Mouse (Mus musculus) c-Kit-positive CD71-positive TER-119-negative erythroid progenitor cells, embryonic 14.5 days (primary cell): ENCODE data around the gene Speg.

Experiments used
- DNase-seq: peaks from one replicate; pipeline ENCODE4 v3.0.0-alpha.2; 2013; ENCODE audit warnings: low read depth

Gene Speg

GRCm38 (mm10) chr1:75442811-75443210, 67.7 kb downstream of the Speg start:
- DNase-seq = no peak

DNA sequence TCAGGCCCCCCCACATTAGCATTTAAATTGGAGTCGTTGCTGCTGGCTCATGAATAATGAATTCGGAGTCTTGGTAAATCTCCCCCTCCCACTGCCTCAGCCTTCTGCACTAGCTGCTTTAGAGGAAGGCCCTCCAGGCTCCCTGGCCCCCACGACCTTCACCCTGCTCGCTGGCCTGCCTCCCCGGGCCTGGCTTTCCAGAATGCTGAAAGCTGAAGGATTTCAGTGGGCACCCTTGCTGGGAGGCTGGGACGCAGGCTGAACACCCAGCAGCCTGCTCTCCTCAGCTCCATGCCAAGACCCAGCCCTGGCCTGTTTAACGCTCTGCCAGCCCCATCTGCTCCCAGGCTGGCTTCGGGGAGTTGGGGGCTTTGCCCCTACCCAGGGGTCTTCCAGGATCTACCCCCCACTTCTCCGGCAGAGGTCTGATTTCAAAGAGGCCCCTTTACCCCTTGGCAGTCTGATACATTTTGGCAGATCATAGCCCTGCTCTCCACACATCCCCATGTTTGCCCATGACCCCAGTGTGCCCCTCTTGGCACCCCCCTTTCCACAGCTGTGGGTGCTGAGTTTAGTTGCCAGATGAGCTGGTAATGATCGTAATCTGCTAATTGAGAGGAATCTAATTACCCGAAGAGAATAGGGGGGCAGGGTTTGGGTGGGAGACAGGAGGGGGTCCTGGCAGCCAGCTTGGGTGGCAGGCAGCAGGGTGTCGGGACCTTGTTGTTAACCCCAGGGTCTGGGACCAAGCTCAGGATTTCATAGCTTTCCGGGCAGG, 68.3 kb downstream of the Speg start:
- no peak for DNase-seq

GRCm38 (mm10) chr1:75444208-75444607, 69.1 kb downstream of the Speg start:
- DNase-seq = no peak

- DNase-seq = no peak
Observed at GRCm38 (mm10) chr1:75445141-75445701, 70.1 kb downstream of the Speg start.

DNA sequence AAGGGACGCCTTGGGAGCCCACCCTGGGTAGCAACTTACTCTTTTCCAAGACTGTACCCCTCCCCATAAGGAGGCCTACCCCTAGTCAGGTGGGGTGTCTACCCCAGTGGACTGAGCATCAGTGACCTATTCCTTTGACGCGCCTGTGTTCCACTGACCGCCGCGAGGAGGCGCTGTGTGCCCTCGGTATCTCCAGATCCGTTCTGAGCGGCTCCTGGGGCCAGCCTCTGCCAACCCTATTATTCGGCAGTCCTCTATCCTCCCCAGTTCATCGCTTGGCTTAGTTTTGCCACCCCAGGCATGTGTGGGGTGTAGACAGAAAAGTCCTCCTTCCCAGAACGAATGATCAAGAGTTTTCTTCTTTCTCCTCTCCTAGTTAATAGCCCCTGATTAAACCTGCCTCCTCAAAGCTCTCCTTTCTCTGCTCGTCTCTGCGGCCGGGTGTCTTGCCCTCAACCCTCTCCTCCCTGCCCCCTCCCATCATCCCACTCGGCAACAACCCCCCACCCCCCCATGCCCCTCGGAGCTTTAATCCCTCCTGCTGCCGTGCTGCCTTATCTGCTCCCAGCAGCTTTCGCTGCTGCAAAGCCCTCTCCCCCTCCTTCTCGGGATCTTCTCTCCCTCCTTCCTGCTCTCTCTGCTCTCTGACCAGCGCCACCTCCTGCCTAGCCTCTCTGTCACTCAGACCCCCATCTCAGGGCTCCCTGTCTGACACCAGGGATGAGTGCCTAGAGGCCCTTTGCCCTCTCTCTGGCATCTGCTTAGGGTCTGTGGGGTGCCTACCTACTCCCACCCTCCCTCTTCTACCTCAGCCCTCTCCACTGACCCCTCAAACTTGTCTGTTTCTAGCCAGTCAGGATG, 70.9 kb downstream of the Speg start:
- peak; percentile 73 for DNase-seq

GRCm38 (mm10) chr1:75446656-75447055, 71.6 kb downstream of the Speg start:
- no peak for DNase-seq

GRCm38 (mm10) chr1:75447265-75448051, 72.4 kb downstream of the Speg start:
- DNase-seq = no peak

DNA sequence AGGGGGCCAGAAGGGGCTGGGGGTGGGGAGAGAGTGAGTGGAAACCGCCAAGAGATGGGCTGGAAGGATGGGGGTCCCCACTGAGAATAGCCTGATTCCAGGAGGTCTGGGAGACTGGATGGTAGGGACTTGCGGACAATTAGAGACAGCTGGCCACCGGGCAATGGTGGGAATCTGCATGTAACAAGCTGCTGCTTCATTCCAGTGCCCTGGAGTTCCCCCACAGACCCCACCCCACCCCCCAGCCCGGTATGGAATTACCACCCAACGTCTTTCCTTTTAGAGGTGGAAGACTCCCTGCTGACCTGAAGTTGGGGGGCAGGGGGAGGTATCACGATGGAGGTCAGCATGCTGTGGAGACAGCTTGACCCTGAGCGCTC, 72.9 kb downstream of the Speg start:
- no peak for DNase-seq

GRCm38 (mm10) chr1:75448937-75449336, 73.8 kb downstream of the Speg start:
- no peak for DNase-seq

DNA sequence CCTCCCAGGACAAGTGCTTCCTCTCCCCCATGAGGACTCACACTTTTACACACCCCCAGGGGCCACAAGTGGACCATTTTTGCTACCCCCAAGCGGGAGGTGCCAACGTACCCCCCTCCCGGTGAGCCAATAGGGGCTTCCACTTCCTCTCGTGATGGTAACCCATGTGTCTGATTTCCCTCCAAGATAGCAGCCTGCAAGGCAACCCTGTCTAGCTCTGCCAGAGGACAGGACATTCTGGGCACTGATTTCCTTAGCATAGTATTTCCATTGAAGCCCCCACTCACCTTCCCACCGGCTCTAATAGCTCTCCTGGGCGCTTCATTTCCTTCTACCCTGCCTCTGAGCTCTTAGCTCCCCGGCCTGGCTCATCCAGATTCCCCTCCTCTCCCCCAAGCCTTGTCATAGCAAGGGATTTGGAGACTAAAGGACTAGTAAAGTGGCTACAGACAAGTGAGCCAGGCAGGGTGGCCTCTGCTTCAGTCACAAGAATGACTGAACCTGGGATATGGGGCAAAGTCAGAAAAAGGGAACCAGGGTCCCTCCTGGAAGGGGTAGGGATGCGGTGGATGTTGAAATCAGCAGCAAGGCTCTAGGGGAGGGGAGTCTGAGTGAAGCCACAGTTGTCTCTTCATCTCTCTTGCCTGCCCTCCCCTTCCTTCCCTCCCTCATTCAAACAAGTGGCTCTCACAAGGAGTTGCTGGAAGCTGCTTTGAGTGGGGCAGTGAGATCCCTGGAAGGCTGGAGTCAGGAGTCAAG, 74.5 kb downstream of the Speg start:
- DNase-seq = no peak

DNA sequence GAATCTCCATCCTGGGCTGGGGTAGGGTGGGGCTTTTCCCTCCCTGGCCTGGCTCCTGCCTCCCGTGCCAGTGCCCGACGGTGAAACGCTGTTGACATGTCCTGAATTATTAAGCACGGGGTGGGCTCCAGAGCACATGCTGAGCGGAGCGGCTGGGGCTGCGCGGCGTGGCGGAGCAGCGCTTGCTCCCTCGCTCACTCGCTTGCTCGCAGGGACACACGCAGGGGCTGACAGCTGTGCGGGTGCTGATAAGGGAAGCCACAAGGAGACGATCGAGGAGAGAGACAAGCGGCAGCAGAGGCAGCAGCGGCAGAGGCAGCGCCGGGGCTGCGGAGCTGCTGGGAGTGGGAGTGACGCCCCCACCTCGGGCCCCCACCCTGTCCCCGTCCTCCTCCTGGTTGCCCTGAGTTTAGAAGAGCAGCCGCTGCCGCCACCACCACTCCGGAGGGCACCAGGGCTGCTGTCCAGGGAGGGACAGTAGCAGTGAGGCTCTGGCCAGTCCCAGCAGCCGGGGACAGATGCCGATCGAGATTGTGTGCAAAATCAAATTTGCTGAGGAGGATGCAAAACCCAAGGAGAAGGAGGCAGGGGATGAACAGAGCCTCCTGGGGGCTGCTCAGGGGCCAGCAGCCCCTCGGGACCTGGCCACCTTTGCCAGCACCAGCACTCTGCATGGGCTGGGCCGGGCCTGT, 75.4 kb downstream of the Speg start, which contains the start of gene Asic4:
TSS of gene Asic4 (plus strand) at position 123 of the 692 bp plus-strand sequence.
- no peak for DNase-seq

DNA sequence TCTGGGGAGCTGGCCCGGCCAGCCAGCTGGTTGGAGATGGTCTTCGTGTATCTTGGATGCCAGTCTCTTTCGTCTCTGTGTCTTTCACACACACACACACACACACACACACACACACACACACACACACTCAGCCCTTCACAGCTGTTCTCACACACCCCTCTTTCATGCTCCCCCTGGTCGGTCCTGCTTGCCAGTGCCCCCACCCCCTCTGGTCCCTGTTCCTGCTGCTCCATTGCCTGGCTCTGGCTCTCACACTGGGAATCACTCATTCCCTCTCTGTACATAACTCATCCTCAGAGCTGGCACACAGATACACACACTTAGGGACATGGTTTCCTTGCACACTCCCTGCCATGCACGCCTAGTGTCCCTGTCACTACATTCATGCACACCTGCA, 76.8 kb downstream of the Speg start:
- no peak for DNase-seq

- no peak for DNase-seq
Observed at GRCm38 (mm10) chr1:75455433-75455832, 80.3 kb downstream of the Speg start.

GRCm38 (mm10) chr1:75455948-75456347, 80.9 kb downstream of the Speg start:
- DNase-seq = no peak

DNA sequence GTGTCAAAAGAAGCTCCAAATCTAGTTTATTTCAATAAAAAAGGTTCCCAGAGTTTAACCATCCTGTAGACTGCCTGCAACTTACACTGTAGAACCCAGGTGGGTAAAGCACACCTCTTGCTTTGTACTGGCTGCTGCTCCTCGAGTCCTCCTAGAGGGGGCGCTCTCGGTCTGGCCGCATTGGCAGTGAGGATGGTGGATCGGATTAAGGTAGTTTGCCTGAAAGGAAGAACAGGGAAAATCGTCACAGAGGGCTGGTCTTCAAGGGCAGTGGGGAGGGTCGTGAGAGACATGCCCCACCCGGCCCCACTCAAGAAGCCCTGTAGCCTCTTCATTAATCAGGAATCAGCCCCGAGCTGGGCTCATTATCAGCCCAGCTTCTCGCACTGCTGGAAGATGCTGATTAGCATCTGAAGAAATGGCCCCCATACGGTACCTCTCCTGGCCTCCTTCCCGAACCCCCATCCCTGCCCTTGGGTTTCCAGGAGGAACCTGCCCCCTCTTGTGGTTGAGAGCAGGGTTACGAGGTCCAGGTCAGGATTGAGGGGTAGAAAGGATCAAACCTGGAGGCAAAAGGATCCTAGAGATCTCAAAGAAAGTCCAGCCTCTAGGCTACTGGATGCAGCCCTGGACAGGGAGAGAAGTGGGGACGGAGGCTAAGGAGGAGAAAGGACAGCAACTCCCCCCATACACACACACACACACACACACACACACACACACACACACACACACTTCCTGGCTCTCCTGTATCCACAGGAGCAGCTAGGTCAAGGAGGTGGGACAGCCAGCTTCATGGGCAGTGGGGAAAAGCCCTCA, 81.9 kb downstream of the Speg start:
- DNase-seq = no peak

- no peak for DNase-seq
Observed at GRCm38 (mm10) chr1:75457710-75458024, 82.6 kb downstream of the Speg start.

GRCm38 (mm10) chr1:75458025-75458788, 83.1 kb downstream of the Speg start:
- DNase-seq = no peak

DNA sequence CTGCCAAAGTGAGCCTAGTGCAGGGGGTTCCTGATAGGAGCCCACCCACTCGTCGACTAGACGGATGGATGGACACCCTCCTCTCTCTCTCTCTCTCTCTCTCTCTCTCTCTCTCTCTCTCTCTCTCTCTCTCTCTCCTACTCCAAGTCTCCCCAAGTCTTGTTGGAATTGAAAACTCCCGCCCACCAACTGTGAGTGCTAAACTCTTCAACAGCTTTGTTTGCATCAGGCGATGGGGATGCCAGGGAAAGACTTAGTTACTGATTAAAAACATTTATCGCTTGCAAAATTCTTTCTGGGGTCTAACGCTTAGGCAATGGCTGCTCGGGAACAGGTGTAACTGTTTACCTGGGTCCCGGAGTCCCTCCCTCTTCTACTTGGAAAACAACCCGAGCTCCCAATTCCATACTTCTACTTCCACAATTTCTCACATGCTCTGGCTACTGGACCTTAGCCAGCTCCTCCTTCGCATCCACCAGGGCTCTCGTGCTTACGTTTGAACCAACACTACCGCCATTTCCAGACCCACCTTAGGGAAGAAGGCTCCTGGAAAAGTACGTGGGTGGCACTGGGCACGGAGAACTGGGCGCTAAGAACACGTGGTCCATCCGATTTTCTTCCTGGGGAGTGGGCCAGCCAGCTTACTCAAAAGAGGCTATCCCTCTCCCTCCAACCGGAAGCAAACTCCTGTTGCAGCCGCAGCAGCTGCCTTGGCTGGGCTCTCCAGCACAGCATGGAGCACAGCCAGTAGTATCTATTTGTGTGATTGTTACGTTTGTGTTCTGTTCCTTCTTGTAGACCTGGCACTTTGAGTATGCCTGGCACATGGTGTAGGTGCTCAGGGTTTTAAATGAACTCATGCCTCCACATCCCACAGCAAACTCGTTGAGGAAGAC, 83.9 kb downstream of the Speg start:
- no peak for DNase-seq
